Mouse (Mus musculus) cerebellum, adult 11 months (tissue): ENCODE measurements around the gene Tia1.

ENCODE experiments used
- DNase-seq: peaks from one replicate; pipeline ENCODE4 v3.0.0; 2022

The Tia1 gene

DNA sequence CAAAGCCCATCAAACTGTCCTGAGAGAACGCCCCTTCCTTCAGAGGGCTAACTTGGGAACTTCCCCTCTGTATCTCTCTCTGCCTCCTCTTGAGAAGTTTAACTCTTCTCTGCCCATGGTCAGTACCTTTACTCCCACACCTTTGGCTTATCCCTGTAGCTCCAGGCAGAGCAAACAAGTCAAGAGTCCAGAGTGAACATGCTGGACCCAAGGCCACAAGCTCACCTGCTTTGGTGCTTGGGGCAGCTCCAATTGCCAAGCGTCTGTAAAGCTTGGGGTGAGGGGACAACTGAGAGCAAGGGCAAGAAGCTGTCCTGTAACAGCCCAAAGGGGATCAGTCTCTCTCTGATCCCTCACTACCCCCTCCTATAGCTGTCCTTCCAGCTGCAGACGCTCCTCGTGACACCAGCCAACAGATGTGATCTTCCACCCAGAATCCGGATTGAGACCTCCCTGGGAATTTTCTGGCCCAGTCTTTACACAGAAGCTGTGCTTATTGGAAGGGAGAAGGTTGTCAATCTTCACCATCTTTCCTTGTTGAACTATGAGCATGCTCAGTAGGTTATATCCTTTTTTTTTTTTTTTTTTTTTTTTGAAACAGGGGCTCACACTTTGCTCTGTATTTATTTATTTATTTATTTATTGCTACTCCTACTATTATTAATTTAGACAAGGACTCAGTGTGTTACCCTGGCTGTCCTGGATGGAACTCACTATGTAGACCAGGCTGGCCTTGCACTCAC, 18.5 kb upstream of the Tia1 start:
- no peak for DNase-seq

DNA sequence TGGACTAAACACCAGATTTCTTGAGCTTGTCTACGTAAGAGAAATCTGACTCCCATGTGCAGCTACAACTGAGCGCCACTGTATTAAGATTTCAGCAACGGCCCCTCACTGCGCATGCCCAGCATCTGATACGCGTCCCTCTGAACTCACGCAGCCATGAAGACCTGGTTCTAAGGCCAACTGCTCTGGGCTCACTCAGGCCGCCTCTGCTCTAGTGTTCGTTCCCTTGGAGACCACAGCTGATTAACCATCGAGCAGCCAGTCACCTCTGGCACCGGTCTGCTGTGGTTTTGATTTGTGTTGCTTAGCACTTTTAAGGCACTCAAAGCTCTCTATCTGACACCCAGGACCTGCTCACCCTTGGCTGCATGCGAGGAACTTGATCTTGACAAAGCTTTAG, 16.7 kb upstream of the Tia1 start:
- no peak for DNase-seq

DNA sequence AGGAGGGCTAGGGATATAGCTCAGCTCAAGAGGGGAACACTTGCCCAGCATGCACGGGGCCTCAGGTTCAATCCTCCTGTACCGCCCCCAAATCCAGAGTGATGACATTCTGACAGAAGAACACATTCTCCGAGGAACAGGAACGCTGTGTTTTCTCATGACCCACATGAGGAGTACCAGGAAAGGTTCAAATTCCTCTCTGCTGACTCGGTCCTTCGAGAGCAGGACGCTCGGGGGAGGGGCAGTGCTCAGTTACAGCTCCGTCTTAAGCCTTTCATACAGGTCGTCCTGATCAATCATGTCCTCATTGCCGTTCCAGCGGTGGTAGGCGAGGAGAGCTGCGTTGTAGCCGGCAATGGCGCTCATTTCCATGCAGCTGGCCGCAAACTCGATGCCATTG, 15.6 kb upstream of the Tia1 start:
- DNase-seq = no peak

DNA sequence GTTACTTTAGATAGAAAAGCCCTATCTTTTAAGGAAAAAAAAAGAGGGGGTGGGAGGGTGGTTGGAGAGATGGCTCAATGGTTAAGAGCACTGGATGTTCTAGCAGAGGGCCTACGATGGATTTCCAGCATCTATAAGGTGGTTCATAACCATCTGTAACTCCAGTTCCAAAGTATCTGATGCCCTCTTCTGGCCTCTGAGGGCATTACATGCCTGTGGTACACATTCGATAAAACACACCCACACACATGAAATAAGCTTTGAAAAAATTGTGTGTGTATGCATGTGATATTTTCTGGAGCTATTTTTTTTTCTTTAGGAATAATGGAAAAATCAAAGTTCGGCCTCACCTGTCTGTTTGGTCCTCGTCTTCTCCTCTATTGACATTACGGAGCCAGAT, 12.7 kb upstream of the Tia1 start:
- DNase-seq = no peak

DNA sequence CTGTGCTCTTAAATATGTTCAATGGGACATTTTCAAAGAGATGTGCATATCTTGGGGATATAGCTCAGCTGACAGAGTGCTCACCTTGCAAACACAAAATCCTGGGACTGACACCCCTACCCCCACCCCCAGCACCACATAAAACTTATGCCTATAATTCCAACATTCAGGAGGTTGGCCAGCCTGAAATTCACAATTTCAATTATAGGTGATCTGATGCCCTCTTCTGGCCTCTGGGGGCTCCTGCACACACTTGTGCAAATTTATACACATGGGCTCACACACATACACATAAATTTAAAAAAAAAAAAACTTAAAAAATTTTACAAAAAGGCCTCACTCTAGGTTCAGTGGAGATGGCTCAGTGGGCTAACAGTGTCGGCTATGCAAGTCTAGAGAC, 10.8 kb upstream of the Tia1 start:
- DNase-seq = no peak

- no peak for DNase-seq
Observed at GRCm38 (mm10) chr6:86394078-86394720, 9.8 kb upstream of the Tia1 start.

DNA sequence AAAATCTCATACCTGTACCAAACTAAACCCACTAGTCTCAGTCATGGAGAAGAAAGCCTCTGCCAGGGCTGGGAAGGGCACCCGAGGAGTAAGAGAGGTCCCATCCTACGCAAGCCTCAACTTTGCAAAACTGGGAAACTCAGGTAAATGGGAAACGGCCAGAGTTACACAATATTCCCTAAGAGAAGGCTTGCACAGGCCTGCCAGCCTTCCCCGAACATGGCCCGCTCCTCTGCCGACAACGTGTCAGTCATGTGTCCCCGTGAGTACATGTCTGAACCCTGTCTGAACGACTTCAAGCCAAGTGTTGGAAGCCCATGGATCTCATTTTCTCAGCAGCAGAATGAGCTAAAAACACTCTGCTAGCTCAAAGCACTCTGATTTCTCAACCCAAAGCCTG, 9.0 kb upstream of the Tia1 start:
- DNase-seq = no peak

DNA sequence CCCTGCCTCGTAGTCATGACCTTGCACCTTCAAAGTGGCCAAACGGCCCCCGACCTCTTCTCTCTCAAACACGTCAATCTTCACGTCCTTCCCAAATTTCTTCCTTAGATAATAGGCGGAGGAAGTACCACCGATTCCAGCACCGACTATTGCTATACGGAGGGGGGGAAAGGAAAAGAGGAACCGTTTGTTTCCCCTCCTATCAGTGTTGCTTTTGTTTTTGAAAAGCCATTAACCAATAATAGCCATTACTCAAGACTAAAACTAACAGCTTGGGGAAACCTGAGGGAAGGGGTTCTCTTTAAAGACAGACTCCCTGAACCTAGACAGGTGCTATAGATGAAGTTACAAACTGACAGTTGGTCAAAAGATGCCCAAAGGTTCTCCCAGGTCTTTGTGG, 8.1 kb upstream of the Tia1 start:
- no peak for DNase-seq

GRCm38 (mm10) chr6:86396581-86397256, 7.3 kb upstream of the Tia1 start, which contains the start of gene Pcyox1:
Gene Pcyox1, minus strand, starts transcription at chr6:86397154.
- DNase-seq = peak; percentile 89

- DNase-seq = no peak
Observed at GRCm38 (mm10) chr6:86397257-86397980, 6.6 kb upstream of the Tia1 start.

DNA sequence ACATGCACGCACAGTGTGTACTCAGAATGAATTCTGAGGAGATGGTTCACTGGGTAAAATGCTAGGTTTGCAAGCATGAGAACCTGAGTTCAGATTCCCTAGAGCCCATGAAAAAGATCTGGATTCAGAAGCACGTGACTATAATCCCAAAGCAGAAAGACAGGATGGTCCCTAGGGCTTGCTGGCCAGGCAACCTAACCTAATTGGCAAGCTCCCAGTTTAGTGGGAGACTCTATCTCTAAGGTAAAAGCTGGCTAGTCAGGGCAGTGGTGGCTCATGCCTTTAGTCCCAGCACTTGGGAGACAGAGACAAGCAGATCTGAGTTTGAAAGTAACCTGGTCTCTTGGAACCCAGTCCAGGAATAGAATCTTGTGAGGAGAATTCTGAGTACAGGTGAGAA, 5.0 kb upstream of the Tia1 start:
- DNase-seq = no peak

GRCm38 (mm10) chr6:86399995-86400394, 4.0 kb upstream of the Tia1 start:
- no peak for DNase-seq

- DNase-seq = no peak
Observed at GRCm38 (mm10) chr6:86400972-86401371, 3.0 kb upstream of the Tia1 start.

DNA sequence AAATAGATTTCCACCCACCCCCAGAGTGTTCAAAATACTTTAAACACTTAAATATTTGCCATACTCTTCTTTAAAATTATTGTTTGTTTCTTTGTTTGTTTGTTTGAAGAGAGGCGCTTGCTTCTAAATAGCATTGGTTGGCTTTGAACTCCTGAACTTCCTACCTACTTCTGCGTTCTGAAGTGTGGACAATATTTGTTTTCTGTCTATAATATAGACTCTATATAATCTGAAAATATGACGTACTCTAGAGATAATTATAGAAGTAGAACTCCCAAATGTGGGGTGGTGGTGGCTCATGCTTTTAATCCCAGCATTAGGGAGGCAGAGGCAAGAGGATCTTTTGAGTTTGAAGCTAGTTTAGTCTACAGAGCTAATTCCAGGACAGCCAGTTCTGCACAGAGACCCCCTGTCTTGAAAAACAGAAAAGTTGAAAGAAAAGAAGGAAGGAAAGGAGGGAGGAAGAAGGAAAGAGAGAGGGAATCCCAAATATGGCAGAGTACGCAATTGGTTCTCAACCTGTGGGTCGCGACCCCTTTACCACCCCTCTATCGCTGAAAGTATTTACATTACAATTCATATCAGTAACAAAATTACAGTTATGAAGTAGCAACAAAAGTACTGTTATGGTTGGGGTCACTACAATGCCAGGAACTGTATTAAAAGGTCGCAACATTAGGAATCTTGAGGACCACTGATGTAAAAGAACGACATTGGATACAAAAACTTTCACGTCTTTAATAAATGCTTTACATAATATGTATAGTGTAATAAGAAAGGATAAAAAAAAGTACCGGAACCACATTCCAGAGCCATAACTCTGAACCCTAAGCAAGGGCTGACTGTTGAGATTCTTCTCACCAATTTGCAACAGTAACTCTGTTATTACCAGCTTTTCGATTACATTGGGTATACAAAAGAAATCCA, 1.1 kb upstream of the Tia1 start:
- DNase-seq = no peak

GRCm38 (mm10) chr6:86403728-86404099, 305 bp upstream of the Tia1 start:
- DNase-seq = peak; percentile 88

DNA sequence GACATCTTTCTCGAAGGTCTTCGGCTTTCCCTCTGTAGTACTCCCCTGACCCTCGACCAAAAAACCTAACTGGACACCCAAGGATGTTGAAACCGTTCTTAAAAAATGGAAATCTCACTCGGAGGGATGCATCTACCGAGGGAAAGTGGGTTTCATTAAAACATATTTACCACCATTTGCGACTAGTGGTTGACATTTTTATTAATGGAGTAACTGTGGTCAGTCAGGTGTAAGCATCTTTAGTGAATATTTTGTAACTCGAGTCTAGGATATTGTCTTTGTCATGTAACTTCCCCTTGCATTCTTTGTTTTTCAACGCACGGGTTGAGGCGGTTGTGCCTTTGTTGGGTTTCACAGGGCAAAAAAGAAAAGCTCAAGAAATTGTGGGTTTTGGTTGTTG, 977 bp downstream of the Tia1 start:
- DNase-seq = no peak

GRCm38 (mm10) chr6:86406306-86406705, 2.3 kb downstream of the Tia1 start:
- DNase-seq = no peak

- no peak for DNase-seq
Observed at GRCm38 (mm10) chr6:86418711-86419110, 14.7 kb downstream of the Tia1 start.

- no peak for DNase-seq
Observed at GRCm38 (mm10) chr6:86419239-86419638, 15.2 kb downstream of the Tia1 start.

DNA sequence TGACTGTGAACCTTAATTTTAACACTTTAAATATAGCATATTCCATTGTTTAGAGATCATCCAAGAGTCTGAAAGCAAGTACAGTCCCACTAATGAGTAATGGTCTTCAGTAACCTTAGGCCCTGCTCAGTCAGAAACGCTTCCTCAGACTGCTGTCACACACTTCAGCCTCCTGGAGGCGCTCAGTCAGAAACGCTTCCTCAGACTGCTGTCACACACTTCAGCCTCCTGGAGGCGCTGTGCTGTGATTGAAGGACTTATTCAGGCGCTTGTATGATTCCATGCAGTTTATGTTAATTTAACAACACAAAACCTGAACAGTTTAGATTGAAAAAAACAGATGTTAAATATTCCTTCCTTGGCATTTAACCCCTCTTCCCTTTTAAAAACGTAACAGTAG, 16.5 kb downstream of the Tia1 start:
- DNase-seq = no peak

GRCm38 (mm10) chr6:86426358-86426757, 22.3 kb downstream of the Tia1 start, which contains the start of gene Gm44790:
Gene Gm44790, plus strand, starts transcription at chr6:86426658.
- DNase-seq = no peak

DNA sequence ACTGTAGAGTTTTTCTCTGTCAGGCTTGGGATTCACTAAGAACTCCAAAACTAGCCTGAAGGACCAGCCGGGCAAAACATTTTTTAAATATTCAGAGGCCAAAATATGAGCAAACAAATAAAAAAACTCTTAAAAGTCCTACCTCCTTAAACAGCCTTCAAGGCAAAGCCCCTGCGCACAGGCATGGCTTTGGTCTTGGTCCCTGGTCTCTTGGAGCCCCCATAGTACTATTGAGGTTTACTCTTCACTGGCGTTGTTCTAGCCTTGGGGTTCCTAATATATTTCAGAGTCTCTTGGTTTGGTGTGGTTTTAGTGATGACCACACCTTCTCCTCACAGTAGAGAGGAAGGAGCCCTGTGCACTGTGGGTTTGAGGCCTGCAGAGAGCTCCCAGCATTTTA, 27.5 kb downstream of the Tia1 start:
- no peak for DNase-seq
